Mouse (Mus musculus): ENCODE results near the gene Nrxn1. TPM values are rescaled to one million over a fixed set of nuclear protein-coding genes. Genes with fewer than 3 reads are reported as not detected.
A peak's percentile ranks its signal among the peaks of the same experiment; 100 is the strongest.

Nrxn1 gene
- total RNA-seq, 2 experiments from 2014 or later, result 412 to 435 TPM

DNA sequence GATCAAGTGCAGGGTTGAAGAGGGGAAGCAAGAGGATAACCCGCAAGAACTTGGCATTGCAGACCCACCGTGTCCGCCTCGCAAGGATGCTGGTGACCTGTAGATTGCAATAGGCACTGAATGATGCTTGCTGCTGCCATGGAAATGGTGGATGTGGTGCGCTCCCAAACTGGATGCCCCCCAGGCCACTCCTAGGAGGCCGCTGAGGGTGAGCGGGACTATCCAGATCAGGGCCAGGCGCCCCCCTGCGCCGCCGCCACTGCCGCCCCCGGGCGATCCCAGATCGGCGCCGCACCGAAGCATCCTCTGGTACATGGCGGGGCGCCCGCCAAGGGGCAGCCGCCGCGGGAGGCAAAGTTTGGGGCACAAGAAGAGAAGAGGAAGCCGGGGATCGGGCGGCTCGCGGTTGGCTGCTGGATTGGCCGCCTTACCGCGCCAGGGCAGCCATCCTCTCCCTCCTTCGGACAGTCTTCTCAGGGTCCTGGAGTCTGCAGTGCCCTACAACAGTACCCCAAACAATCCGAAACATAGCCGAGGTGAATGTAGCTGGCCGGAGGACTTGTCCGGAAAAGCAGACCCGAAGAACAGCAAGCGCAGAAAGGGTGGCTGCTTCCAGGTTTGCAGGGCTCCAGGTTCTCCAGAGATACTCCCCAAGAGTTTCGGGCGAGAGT, 638.0 kb downstream of the Nrxn1 start:
- peak; percentile 30 to 62 for DNase-seq (ENCODE audit: low spot score in 2 of 2)

DNA sequence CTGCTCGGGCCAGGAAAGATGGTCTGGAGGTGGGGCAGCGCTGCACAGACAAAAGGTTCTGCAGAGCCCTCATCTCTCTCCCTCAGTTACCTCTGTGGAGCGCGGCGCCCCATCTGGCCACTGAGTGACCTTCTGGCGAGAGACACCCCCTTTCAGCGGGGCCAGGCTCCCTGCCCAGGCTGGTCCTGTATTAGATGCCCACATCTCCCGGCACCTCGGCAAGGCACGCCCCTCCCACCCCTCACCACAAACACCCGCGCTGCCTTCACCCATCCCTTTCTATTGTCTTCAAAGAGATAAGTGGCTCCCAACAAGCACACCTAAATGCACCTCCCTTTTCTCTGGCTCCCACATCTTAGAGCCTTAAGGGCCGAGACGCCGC, 638.5 kb downstream of the Nrxn1 start:
- DNase-seq (ENCODE audit: low spot score in 2 of 2), result peak in 1 of 2 experiments; percentile 18

DNA sequence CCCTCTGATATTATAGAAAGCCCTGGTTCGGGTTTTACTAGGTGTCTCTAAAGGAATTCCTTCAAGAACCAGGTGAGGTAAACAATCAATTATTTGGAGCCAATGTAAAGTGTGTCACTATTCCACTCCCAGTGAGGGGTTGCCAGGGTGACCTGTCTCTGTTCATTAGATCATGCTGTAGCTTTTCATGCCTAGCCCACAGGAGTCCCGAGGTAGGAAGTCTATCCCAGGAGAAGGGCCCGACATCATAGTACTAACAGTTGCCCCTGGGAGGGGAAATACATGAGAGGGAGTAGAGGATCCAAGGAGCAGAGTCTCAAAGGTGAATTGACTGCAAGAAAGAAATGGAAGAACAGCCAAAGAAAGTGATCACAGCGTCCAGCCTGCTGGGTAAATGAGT, 639.6 kb downstream of the Nrxn1 start:
- DNase-seq (ENCODE audit: low spot score in 2 of 2), result no peak

DNA sequence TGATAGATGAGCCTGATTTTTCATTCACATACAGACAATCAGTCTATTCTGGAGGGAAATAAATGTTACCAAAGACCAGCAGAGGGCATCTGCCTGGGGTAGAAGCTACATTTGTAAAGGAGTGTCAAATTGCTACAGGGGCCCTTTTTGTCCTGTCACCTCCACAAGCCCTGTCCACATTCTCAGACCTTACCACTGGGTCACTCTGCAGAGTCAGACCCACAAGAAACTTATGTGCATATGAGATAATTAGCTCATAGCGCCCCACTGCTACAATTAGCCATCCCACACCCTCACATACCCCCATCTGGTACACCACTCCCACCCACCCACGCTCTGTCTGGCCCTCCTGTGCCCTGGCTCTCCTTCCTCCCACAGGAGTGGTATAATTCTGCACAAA, 640.1 kb downstream of the Nrxn1 start:
- DNase-seq (ENCODE audit: low spot score in 2 of 2), result peak; percentile 32 to 70

DNA sequence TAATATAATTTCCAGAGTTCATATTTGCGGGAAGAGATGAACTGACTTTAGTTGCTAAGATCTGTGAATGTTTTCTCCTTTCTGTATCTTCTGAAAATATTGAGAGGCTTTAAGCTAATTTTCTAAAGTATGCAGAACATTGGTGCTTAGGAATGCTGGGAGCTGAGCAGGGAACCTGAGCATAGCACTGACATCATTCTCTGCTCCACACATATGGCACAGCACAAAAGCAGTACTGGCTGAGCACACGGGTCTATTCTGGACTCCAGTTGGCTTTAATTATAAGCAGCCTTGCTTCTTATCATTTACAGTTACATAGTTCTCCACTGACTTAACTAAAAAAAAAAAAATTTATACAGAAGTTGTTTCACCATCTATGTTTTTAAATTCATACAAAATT, 641.5 kb downstream of the Nrxn1 start:
- DNase-seq (ENCODE audit: low spot score in 2 of 2), result peak in 1 of 2 experiments; percentile 49

DNA sequence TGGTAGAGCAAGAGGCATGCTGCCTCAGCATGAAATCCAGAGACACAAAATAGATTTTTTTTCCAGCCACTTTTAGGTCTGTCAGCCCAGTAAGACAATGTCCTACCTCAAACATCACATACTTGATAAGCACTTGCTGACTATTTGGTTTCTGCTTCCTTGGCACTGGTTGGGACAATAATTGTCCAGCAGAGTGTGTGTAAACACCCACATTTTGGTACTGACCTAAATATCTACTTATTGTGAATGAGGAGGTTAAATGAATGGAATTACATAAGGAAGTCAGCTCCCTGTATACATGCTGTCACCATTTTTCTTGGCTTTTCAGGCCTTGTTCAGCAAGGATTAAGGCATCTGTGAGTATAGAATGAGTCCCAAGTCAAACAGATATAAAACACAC, 649.8 kb downstream of the Nrxn1 start:
- DNase-seq (ENCODE audit: low spot score in 2 of 2), result no peak

DNA sequence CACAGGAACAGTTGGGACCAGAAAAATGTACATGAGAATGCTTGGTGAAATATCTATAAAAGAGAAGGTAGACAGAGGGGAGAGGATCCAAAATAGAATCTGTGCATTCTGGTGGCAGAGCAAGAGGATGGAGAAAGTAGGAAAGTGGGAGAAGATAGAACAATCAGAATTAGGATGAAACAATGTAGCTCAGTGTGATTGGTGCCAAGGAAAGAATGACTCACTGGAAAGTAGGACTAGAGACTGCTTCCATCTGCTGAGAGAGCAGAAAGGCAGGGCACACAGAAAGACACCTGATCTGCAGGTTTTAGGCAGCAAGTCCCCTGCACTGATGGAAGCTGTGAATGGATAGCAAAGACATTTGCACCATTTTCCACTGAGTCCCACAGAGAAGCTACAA, 657.0 kb downstream of the Nrxn1 start:
- DNase-seq (ENCODE audit: low spot score in 2 of 2), result peak in 1 of 2 experiments; percentile 58

DNA sequence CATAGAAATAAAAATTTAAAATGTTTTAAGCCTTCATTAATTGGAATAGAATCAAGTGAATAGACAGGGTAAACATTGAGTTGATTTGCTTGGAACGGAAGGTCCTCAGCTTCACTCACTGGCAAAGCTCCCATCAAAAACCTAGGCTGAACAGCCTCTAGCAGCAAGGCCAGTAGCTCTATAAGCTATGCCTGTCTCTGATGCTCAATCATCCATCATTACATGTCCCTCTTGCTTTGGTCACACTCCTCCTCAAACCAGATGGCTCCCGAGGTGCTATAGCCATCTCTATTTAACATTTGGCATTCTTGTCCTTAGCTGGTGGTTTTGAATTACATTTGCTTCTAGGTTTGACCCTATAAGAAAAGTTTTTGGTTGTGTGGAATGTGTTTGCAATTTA, 657.5 kb downstream of the Nrxn1 start:
- DNase-seq (ENCODE audit: low spot score in 2 of 2), result no peak

- DNase-seq (ENCODE audit: low spot score in 2 of 2), result no peak
Measured at GRCm38 (mm10) chr17:90430211-90430610, 662.7 kb downstream of the Nrxn1 start.

DNA sequence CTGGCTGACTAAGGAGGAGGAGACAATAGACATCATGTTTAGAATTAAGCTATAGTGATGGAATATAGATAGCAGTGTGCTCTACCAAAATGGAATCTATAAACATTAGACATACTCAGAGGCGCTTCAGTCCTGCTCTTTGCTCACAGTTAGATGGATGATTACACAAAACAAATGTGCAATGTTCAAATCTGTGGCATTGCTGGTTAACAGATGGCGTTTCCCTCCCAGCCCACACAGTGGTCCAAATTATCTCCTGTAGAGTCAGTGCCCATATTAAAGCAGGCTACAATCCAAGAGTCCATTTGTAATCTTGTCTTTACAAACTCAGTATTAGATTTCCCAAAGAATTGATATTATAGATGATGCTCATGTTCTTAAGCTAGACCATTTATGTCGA, 666.9 kb downstream of the Nrxn1 start:
- peak; percentile 53 to 62 for DNase-seq (ENCODE audit: low spot score in 2 of 2)

DNA sequence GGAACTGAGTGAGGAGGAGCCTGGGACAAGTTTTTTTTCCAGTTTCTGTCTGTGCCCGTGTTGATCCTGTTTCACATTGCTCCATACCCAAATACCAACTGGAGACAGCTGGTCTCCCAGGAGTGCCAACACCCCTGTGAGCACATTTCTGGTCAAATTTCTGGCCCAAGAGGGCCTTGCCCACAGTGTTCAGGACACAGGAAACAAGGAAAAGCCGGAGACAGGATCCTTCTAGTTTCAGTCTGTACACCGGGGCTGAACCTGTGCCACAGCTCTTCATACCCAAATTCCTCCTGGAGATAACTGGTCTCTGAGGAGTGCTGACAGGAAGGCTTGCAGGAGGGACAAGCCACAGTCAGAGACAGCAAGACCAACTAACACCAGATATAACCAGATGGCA, 670.3 kb downstream of the Nrxn1 start:
- DNase-seq (ENCODE audit: low spot score in 2 of 2), result no peak

DNA sequence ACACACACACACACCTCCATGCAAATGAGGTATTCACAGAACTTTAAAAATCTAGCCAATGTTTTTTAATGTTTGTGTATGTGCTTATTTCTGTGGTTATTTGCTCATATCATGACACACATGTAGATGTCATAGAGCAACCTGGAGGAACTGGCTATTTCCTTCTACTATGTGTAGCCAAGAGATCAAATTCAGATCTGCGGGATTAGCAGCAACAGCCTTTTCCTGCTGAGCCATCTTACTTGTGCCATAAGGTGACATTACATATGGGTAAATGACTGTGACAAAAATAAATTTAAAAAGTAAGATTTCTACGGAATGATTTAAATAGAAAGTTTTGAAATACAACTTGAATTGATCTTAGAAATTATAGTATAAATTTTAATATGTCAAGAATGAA, 672.1 kb downstream of the Nrxn1 start:
- DNase-seq (ENCODE audit: low spot score in 2 of 2), result no peak

GRCm38 (mm10) chr17:90419615-90420014, 673.3 kb downstream of the Nrxn1 start:
- DNase-seq (ENCODE audit: low spot score in 2 of 2), result no peak

DNA sequence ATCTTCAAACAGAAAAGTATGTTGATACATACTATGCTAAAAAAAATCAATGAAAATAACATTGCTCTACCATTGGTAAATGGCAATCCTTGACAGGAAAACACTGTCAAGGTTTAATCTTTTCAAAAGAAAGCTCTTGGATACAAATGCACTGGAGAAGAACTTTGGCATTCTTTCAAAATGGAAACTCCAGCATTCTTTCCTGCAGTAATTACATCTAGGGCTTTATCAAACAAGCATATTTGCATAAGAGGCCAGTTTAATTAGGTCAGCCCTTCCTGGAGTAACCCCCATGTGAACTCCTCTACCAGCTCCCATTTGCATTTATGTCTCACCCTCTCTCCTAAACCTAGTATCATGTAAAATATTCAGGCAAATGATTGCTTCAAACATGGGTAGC, 696.5 kb downstream of the Nrxn1 start:
- DNase-seq (ENCODE audit: low spot score in 2 of 2), result no peak

- no peak for DNase-seq (ENCODE audit: low spot score in 2 of 2)
Measured at GRCm38 (mm10) chr17:90394606-90395005, 698.3 kb downstream of the Nrxn1 start.

DNA sequence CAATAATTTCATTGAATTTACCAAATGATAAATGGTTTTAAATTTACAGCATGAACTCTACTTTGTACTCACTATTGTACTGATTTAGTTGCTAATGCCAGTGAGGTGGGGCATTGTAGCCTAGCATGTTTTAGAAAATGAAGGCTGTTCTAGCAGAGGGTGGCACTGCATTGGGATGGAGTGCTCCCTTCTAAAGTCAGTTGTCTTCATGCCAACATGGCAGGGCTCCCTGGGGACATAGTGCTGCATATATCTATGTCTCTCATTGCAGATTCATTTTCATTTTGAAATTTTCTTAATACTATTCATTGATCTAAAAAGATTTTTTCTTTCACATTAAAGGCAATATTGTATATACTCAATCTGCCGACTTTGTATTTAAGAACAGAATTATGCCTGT, 700.1 kb downstream of the Nrxn1 start:
- no peak for DNase-seq (ENCODE audit: low spot score in 2 of 2)

GRCm38 (mm10) chr17:90390316-90391212, 702.3 kb downstream of the Nrxn1 start:
- DNase-seq (ENCODE audit: low spot score in 2 of 2), result no peak

DNA sequence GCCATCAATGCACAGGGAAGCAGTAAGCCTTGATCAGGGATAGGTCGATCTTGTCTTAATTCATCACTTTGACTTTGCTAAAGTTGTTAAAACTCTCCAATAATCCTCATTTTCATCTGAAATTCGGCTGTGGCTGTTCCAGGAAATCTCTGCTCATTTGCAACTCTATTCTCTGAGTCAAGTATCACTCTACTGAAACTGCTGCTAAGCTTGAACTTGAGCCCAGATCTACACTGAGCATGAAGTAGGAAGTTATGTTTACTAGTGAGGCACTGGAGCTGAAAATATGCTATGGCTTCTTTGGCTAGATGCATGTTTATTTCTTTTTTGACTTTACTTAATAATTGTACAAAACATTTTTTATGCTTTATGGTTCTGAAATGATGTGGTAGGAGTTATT, 708.0 kb downstream of the Nrxn1 start:
- DNase-seq (ENCODE audit: low spot score in 2 of 2), result peak in 1 of 2 experiments; percentile 49

GRCm38 (mm10) chr17:90382496-90383443, 710.1 kb downstream of the Nrxn1 start:
- no peak for DNase-seq (ENCODE audit: low spot score in 2 of 2)

GRCm38 (mm10) chr17:90376533-90376932, 716.3 kb downstream of the Nrxn1 start:
- no peak for DNase-seq (ENCODE audit: low spot score in 2 of 2)

- DNase-seq (ENCODE audit: low spot score in 2 of 2), result peak in 1 of 2 experiments; percentile 47
Measured at GRCm38 (mm10) chr17:90362169-90362568, 730.7 kb downstream of the Nrxn1 start.

Data from layer of hippocampus, adult 18-20 months (tissue).